ENCODE assay signal across 8 mouse cellular contexts in the genomic region with DNA sequence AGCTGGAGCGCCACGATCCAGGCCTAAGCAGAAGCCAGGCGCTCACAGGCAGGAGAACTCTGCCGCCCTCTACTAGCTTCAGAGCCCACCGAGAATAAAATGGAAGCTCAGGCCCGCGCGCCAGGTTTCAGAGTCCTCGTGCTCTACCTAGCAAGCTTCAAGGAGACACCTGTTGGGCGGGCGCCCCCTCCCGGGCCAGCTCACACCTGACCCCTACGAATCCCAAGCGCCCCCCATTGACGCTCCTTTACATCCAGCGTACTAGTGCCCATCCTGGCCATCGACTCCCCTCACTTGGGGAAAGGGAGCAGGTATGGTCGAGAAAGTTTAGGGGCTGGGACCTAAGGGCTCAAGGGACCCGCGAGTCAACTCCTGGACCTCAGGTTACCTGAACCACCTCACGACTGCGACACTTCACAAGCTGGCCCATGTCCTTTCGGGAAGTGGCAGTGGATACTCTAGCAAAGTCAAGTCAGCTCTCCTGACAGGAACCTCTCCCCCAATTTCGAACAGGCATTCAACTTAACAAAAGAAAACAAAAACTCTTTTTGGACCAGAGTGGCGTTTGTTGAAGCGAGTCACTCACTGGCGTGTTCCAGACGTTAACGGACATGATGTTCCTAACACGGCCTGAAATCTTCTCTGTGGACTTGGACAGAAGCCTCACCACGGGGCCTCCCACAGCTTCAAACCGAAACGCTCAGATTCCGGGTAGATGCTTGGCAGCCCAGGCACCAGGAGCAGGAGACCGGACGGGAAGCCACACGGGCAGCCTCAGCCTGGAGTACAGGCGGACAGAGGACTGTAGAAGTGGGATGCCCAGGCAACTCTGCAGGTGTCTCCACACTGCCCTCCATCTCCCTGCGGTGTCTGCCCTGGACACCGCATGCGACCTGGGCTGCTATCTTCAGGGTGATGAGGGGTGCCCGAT. TPM values are rescaled to one million over a fixed set of nuclear protein-coding genes. Genes with fewer than 3 reads are reported as not detected.
DNase-seq lines count a peak whose midpoint lies in the region; ATAC-seq and TF ChIP-seq lines count a peak whose summit lies in the region.

No protein-coding gene starts in this region.

- DNase-seq in adipocyte (ENCODE audit: low spot score) = peak; percentile 71
- peak; percentile 59 for DNase-seq in forebrain, embryonic 10.5 days (ENCODE audit: extremely low spot score, low spot score)
- DNase-seq in kidney, adult 18-20 months = peak; percentile 77
- DNase-seq in lung, embryonic 14.5 days = peak; percentile 80
- DNase-seq in right cerebral cortex, postnatal 10 days (ENCODE audit: low spot score in 2 of 2) = no peak
- no peak for DNase-seq in adrenal gland, adult 2 months
- DNase-seq in thymus, postnatal 0 days (ENCODE audit: low spot score) = no peak

- H3K9ac ChIP-seq in lung, embryonic 14.5 days = peak overlapping the region; percentile 43
- H3K9ac ChIP-seq in stomach, embryonic 14.5 days (replicated peaks; ENCODE audit: low read depth, low read length) = no peak overlapping the region

- H3K4me2 ChIP-seq in lung, embryonic 14.5 days = peak overlapping the region; percentile 79
- H3K4me2 ChIP-seq in stomach, embryonic 14.5 days (replicated peaks; ENCODE audit: low read depth, low read length) = peak overlapping the region; percentile 87

- peak overlapping the region; percentile 80 for H3K27ac ChIP-seq in forebrain, embryonic 10.5 days
- peak overlapping the region; percentile 80 for H3K27ac ChIP-seq in lung, embryonic 14.5 days (ENCODE audit: low read depth)
- no peak overlapping the region; the same call in 1 of the 2 replicates for H3K27ac ChIP-seq in stomach, embryonic 14.5 days (ENCODE audit: low read length)

- peaks cover 54% of the 10 kb centered on the region for H3K4me1 ChIP-seq in forebrain, embryonic 10.5 days
- no peaks in the 10 kb centered on the region for H3K4me1 ChIP-seq in lung, embryonic 14.5 days (ENCODE audit: insufficient read depth)
- H3K4me1 ChIP-seq in stomach, embryonic 14.5 days (ENCODE audit: control insufficient read depth, insufficient read depth, low read length) = peaks cover 9% of the 10 kb centered on the region; the same call in 1 of the 2 replicates

- peak; percentile 56 for TF ChIP-seq CTCF in lung, embryonic 14.5 days (IDR thresholded peaks at IDR 0.05; ENCODE audit: low read depth)

- no peaks in the 10 kb centered on the region for H3K36me3 ChIP-seq in forebrain, embryonic 10.5 days (replicated peaks)
- peaks cover 11% of the 10 kb centered on the region; the same call in 1 of the 2 replicates for H3K36me3 ChIP-seq in lung, embryonic 14.5 days (ENCODE audit: insufficient read depth)
- no peaks in the 10 kb centered on the region for H3K36me3 ChIP-seq in stomach, embryonic 14.5 days (ENCODE audit: control insufficient read depth, insufficient read depth, low read length)

- under 1% methylated on average over 42 of the region's 42 CpGs for WGBS in forebrain, embryonic 10.5 days
- under 1% methylated on average over 42 of the region's 42 CpGs for WGBS in lung, embryonic 14.5 days
- WGBS in stomach, embryonic 14.5 days = under 1% methylated on average over 42 of the region's 42 CpGs

- no peaks in the 10 kb centered on the region for H3K9me3 ChIP-seq in forebrain, embryonic 10.5 days
- no peaks in the 10 kb centered on the region for H3K9me3 ChIP-seq in lung, embryonic 14.5 days (ENCODE audit: low read depth, low read length)
- H3K9me3 ChIP-seq in stomach, embryonic 14.5 days (ENCODE audit: control insufficient read depth, low read depth, low read length) = no peaks in the 10 kb centered on the region

- H3K4me3 ChIP-seq in forebrain, embryonic 10.5 days = peak overlapping the region; percentile 65
- peak overlapping the region; percentile 58 for H3K4me3 ChIP-seq in lung, embryonic 14.5 days (ENCODE audit: low read depth, low read length)
- peak overlapping the region; percentile 43 for H3K4me3 ChIP-seq in stomach, embryonic 14.5 days (ENCODE audit: low read depth, low read length)

- H3K27me3 ChIP-seq in forebrain, embryonic 10.5 days (ENCODE audit: poor library complexity, severe bottlenecking) = peaks cover 100% of the 10 kb centered on the region
- H3K27me3 ChIP-seq in lung, embryonic 14.5 days (ENCODE audit: insufficient read depth, low read length) = peaks cover 98% of the 10 kb centered on the region
- H3K27me3 ChIP-seq in stomach, embryonic 14.5 days (ENCODE audit: control insufficient read depth, insufficient read depth, low read length) = peaks cover 63% of the 10 kb centered on the region

- peak; percentile 1; the same call in 1 of the 2 replicates for ATAC-seq in lung, embryonic 14.5 days (ENCODE audit: insufficient read depth)
- peak; percentile 6; the same call in 1 of the 2 replicates for ATAC-seq in stomach, embryonic 14.5 days (ENCODE audit: insufficient number of reproducible peaks, insufficient read depth, low FRiP score, low read depth)

RNA-seq across cellular contexts. Expression of a gene that starts 1.0 kb away (rescaled TPM):
- polyA plus RNA-seq in forebrain, embryonic 10.5 days (2016; fragmentation: Nextera tagmentation; extraction: Ambion mirVana) = 1.1 and 1.9 TPM in 2 replicates
- 32.5 and 38.7 TPM in 2 replicates for polyA plus RNA-seq in lung, embryonic 14.5 days (2014; fragmentation: Nextera tagmentation; extraction: Ambion mirVana)
- 1.9 and 3.3 TPM in 2 replicates for polyA plus RNA-seq in stomach, embryonic 14.5 days (2014; fragmentation: Nextera tagmentation; extraction: Ambion mirVana)
- under 1 TPM in 1 of 2 experiments, not detected in 1; 0.21 TPM for total RNA-seq in adrenal gland, adult 2 months (2021)
- 0.22 and 0.25 TPM in 2 replicates for polyA plus RNA-seq in adrenal gland, adult 2 months (2012; rRNA removed)
- polyA plus RNA-seq in thymus, postnatal 0 days (2015; fragmentation: Nextera tagmentation; extraction: Ambion mirVana) = 0.17 and 0.29 TPM in 2 replicates

Comparison
In these comparisons a context has a peak if more than half of its experiments do, and no peak if none do; other contexts are left out.
1. DNase-seq: peak in adipocyte (single experiment), forebrain, embryonic 10.5 days (single experiment), kidney, adult 18-20 months (single experiment) and lung, embryonic 14.5 days (single experiment); none in right cerebral cortex, postnatal 10 days (0 of 2), adrenal gland, adult 2 months (single experiment) and thymus, postnatal 0 days (single experiment).
2. Peak in every context shown above with its lines, with median percentiles within 50 percentile points of each other: H3K4me3 ChIP-seq.